Mouse (Mus musculus) urinary bladder, adult 18-20 months (tissue): ENCODE data around the gene Otud1.

Experiments
- DNase-seq, 2 experiments: peaks; one replicate each; pipeline ENCODE4 v3.0.0; 2022; ENCODE audit warnings: low spot score in 2 of 2, mixed read lengths in 2 of 2

The Otud1 gene

GRCm38 (mm10) chr2:19657158-19657874, at the start of gene Otud1:
Gene Otud1 (plus strand): TSS chr2:19657752.
- DNase-seq: peak; percentile 94 to 95

DNA sequence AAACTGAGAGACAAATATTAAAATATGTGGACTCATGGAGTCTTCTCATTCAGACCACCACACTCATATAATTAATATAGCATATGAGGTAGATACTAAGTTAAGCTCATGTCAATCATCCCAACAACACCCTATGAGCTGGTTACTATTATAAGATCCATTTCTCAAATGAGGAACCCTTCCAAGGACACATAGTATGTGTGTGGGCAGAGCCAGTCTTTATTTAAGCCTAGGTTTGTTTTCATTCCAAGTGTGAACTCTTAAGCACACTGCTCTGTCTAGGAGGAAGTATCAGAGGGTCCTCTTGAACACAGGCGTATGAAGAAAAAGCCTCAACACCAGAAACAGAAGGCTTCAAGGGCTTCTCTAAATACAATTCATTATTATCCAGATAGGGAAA, 49.7 kb upstream of the Otud1 start:
- DNase-seq: no peak

- no peak for DNase-seq
These were observed 49.0 kb upstream of the Otud1 start for GRCm38 (mm10) chr2:19608410-19609073.

DNA sequence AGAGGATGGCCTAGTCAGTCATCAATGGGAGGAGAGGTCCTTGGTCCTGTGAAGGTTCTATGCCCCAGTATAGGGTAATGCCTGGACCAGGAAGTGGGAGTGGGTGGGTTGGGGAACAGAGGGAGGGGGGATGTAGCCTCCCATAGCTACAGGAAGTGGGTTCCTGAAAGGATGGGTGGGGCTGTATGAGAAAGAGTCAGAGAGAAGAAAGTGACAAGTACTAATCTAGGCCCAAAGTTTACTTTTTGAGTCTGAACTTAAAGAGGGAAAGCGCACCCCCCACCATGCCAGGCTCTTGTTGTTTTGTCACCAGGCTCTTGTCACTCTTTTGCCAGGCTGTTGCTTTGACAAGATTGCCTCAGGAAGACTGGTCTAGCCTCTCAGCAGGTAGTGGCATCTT, 35.5 kb upstream of the Otud1 start:
- DNase-seq: no peak

- no peak for DNase-seq
These were observed 30.5 kb upstream of the Otud1 start for GRCm38 (mm10) chr2:19627044-19627443.

- DNase-seq: no peak
These were observed 29.5 kb upstream of the Otud1 start for GRCm38 (mm10) chr2:19627920-19628608.

- DNase-seq: no peak
These were observed 27.0 kb upstream of the Otud1 start for GRCm38 (mm10) chr2:19630544-19630943.

- no peak for DNase-seq
These were observed 24.1 kb upstream of the Otud1 start for GRCm38 (mm10) chr2:19633406-19633920.

DNA sequence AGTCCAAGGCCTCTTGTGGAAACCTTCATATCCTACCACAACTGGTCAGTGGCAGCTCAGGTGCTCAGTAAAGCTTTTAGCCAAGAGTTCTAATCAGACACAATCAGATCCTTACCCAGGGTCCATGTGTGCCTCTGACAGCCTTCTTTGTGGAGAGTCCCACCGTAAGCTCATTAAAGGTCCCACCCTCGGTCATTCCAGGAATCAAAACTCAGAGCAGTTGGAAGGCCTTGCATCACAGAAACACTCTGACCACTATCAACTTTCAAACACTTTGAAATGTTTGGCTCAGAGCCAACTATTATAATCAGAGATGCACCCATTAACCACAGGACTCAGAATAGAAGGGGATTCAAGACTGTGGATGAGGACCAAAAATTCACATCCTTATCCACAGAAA, 12.4 kb upstream of the Otud1 start:
- DNase-seq: no peak

GRCm38 (mm10) chr2:19646144-19646543, 11.4 kb upstream of the Otud1 start:
- no peak for DNase-seq

DNA sequence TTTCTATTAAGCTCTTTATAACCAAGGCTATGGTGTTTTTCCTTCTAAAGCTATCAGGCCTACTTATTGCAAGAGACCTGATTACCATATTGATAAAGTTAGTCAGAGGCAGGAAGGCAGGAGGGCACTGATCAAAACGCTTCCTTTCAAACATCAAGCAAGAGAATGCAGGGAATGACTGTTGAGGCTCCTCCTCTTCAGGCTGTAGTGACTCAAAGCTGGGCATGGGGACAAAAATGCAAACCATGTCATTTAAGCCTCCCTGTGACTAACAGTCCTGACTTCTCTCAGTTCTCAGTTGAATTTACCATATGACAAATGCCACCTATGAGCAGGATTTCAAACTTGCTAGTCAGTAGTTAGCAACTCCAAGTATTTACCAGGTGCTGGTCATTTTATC, 10.6 kb upstream of the Otud1 start:
- DNase-seq: no peak

DNA sequence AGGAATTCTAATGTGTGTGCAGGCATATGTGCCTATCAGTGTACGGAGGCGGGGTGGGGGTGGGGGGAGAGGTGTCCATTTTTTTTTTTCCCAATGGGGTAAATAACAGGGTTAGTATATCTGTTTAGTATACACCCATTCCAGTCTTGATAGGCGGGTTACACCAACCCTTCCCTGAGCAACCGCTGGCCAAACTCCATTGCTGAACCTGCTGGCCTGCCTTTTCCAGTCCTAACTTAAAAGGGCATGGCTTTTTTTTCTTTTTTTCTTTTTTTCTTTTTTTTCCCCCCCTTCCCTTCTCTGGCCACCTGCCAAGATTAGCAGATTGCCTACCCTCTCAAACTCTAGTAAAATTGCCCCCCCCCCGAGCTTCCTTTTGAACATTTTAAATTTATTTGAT, 1.1 kb upstream of the Otud1 start:
- no peak for DNase-seq

DNA sequence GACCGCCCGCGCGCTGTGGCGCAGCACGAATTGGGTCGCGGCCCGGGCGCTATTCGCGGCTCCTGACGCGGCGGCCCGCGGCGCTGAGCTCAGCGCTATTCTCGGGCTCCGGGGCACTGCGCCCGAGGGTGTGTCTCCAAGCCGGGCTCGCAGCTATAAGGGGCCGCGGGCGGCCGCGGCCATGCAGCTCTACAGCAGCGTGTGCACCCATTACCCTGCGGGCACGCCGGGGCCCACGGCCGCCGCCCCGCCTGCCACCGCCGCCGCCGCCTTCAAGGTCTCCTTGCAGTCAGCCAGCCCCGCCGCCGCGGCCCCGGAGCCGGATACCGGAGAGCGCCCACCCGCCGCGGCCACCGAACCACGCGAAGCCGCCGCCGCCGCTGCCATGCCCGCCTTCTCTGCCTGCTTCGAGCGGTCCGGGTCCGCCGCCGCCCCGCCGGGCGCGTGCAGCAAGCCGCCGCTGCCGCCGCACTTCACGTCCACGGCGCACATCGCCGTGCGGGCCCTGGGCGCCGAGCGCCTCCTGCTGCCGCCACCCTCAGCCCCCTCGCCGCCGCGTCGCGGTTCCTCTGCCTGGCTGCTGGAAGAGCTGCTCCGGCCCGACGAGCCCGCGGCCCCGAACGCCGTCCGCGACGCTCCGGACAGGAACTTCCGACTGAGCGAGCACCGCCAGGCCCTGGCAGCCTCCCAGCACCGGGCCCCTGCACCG, 483 bp downstream of the Otud1 start:
- peak; percentile 16 to 64 for DNase-seq

GRCm38 (mm10) chr2:19658661-19659384, 1.3 kb downstream of the Otud1 start:
- DNase-seq: peak; percentile 3 to 42

DNA sequence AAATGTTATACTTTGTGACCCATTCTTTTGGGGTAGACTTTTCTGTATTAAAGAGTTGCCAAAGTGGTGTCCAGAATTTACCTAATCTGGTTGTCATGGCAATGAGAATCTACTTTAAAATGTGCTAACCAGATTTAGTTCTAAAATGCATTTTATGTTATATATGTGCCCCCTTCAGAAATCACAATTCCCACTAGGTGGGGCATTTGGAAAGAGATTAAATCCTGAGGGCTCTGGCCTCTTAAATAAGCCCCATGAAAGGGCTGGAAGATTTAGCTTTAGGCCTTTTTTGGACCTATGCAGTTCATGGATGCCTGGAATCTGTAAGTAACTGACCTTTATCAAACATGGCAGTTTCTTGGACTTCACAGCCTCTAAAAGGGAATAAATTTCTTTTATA, 3.3 kb downstream of the Otud1 start:
- no peak for DNase-seq

DNA sequence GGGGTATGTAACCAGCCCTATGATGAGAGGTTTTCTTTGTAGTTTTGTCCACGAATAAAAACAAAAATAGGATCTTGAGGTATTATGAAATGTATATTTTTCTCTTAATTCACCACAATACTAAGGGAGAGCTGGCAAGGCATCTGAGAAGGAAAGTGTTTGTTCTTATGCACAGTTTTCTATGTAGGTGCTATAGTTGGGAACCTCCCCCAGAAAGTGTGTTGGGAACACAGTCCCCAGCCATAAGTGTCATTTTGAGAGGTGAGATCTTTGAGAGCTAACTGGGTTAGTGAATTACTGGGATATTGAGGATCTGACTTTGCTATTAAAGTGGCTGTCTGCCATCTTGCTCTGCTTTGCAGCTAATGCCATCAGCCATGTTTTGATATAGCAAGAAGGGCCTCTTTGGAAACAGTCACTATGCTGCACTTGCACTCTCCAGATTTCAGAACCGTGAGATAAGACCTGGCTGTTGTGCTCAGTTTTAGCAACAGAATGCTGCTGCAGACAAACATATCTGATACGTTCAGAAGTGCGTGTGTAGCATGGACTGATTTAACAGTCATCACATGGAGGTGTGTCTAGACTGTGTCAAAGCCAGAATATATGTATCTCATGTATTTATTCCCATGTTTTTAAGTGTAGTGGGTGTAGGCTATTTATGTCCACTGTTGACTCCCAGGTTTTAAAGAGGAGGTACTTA, 5.7 kb downstream of the Otud1 start:
- DNase-seq: no peak

DNA sequence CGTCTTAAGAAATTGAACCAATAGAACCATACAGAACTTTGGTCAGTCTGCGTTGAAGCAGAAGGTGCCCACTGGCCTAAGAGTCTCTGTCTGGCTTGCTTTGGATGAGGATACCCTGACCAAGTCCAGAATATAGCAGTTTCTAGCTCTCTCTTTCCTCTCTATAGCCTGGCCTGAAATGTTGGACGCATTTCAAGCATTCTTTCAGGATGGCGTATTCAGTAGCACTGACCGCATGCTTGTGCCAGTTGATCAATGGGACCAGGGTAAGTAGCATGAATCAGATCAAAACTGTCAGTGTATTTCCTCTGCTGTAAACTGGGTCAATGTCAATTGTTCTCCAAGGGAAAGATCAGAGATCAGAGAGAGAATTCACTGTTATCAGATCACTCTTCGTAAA, 6.6 kb downstream of the Otud1 start:
- DNase-seq: no peak

DNA sequence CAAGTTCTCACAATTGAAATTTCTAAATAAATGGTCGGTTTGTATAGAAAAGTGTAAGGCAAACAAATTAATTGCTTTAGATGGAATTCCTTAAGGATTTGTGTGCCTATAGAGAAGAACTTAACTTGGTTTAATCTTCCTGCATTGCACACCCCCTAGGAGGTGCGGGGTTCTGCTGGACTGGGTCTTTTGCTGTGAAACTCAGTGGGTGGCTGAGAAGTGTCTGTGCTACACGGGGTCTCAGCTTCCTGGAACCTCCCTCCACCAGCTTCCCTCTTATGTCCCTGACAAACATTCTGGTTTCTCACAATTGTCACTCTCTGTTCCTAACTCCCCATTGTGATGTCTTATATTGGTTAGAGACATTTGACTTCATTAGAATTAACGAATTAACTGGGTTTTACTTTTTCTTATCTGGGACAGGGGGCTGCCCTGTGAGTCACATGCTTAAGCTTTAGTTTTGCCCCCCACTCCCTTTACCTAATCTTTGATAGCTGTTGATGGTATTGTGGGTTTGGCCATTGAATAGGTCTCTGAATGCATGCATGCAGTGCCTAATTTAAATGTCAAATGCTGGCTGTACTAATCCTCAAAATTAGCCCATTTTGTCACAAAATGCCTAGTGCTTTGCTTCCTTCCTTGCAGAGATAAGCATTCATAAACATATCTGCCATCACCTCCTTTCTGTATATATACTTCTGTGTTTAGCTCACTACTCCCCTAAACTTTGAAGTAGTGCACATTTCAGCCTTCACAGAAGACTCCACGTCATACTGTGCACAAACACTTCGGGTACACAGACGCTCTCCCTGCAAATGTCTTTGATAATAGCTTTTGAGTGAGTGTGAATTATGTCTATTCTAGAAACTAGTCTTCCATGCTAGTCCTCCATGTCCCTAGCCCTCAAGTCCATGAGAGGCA, 7.3 kb downstream of the Otud1 start:
- DNase-seq: no peak

DNA sequence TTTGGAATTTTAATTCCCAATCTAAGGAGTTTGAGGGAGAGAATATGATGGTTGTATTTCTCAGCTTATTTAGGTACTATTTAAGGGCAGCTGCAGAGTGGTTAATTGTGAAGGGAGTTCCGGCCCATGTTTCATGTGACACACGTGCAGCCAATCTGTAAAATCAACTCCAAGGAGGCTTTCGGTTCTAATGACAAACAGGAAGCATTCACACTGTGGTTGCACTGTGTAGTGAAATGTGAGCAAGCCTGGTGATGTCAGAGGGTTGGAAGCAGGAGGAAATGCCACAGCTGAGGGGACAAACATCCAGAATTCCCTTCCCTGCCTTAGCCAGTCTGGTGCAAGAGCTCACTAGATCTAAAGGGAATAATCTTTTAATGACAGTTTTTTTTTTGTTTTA, 8.3 kb downstream of the Otud1 start:
- no peak for DNase-seq
